Mouse (Mus musculus): ENCODE data around the gene Tbrg4. TPM values are rescaled to one million over a fixed set of nuclear protein-coding genes. Genes with fewer than 3 reads are reported as not detected.

The Tbrg4 gene
- polyA plus RNA-seq, 1 experiment from 2014 or later, result 37.7 TPM

Other genes starting within 250 kb of the Tbrg4 start
- 10.1 and 10.3 TPM in 2 replicates for gene Zmiz2, start 237.0 kb downstream of the Tbrg4 start, polyA plus RNA-seq (2015; fragmentation: Nextera tagmentation; extraction: Ambion mirVana)
- gene Ppia, start 210.6 kb downstream of the Tbrg4 start, polyA plus RNA-seq (2015; fragmentation: Nextera tagmentation; extraction: Ambion mirVana), result 4,950 and 5,155 TPM in 2 replicates
- 657 and 704 TPM in 2 replicates for gene H2afv, start 181.6 kb downstream of the Tbrg4 start, polyA plus RNA-seq (2015; fragmentation: Nextera tagmentation; extraction: Ambion mirVana)
- 30.5 and 32.1 TPM in 2 replicates for gene Purb, start 150.2 kb downstream of the Tbrg4 start, polyA plus RNA-seq (2015; fragmentation: Nextera tagmentation; extraction: Ambion mirVana)
- 1.5 and 2.1 TPM in 2 replicates for gene Myo1g, start 105.1 kb downstream of the Tbrg4 start, polyA plus RNA-seq (2015; fragmentation: Nextera tagmentation; extraction: Ambion mirVana)
- 99.0 and 102 TPM in 2 replicates for gene Ccm2, start 79.2 kb downstream of the Tbrg4 start, polyA plus RNA-seq (2015; fragmentation: Nextera tagmentation; extraction: Ambion mirVana)
- gene Nacad, start 20.0 kb downstream of the Tbrg4 start, polyA plus RNA-seq (2015; fragmentation: Nextera tagmentation; extraction: Ambion mirVana), result 1.2 and 2.5 TPM in 2 replicates
- gene Wap, start 12.6 kb upstream of the Tbrg4 start, polyA plus RNA-seq (2015; fragmentation: Nextera tagmentation; extraction: Ambion mirVana), result not detected in 2 replicates
- gene Ramp3, start 32.5 kb upstream of the Tbrg4 start, polyA plus RNA-seq (2015; fragmentation: Nextera tagmentation; extraction: Ambion mirVana), result 5.5 and 7.8 TPM in 2 replicates
- gene Gm11983, start 211.6 kb upstream of the Tbrg4 start, polyA plus RNA-seq (2015; fragmentation: Nextera tagmentation; extraction: Ambion mirVana), result not detected in 2 replicates